Mouse (Mus musculus) c-Kit-negative CD71-positive TER-119-positive erythroid progenitor cells, embryonic 14.5 days (primary cell): Measurements from ENCODE around the gene Lrp1.

Experiments
- DNase-seq: peaks from one replicate; pipeline ENCODE4 v3.0.0-alpha.2; 2013; ENCODE audit warnings: low read depth, low spot score

Lrp1 gene

DNA sequence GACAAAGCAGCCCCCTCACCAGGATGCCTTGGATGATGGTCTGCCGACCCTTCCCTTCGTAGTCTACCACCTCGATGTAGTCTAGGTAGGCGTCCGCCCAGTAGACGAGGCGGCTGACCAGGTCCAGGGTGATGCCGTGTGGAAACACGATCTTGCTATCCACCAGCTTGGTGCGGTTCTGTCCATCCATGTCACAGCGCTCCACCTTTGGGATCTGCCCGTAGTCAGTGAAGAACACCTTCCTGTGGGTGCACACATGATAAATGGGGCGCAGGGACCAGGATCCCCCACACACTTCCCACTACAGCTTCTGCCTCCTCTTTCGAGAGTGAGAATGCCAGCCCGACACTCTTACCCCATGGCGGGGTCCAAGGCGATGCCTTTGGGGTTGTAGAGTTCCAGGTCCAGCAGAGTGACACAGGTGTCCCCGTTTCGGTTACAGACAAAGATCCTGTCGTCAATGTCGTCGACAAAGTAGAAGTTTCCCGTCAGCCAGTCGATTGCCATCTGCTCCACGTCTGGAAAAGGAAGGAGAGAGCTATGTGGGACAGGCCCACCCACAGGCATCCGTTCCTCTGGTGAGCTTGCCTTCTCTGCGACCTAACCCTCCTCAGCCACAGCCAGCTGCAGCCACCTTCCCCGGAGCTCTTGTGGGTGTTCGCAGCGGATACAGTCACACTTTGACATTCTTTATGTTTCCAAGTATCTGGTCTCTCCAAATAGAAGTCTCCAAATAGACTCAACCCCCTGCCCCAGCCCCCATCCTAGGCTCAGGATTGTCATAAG lies 25.8 kb downstream of the Lrp1 start:
- DNase-seq = no peak

DNA sequence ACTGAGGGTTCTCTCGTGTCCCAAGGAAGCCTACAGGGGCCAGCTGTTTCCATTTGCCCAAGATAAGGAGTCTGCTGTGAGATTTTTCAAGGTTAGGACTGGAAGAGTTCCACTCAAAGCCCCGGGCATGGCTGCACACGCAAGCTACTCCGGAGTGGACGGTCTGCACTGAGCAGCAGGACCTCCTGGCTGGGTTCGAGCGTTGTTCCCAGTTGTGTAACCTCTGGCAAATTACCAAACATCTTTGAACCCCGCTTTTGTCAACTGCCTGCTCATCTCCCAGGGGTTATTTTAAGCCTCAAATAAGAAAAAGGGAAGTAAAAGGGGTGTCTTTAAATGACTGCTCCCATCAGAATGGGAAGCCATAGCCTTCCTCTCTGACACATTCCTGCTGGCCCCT lies 26.5 kb downstream of the Lrp1 start:
- DNase-seq = no peak

DNA sequence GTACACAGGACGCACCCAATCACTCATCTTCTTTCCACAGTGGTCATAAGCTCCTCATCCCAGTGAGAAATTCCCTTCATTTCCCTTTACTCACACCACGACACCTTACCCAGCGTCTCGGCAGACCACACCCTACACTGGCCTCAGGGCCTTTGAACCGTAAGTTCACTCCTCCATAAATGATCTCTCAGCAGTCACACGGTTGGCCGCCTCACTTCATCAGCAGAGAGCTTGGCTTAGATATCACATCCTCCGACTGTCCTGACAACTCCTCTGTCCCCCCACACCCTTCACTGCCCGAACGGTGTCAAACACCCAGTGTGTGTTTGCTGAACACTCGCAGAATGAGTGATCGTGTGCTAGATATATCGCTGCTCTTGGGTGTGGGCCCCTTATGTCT lies 28.1 kb downstream of the Lrp1 start:
- no peak for DNase-seq

DNA sequence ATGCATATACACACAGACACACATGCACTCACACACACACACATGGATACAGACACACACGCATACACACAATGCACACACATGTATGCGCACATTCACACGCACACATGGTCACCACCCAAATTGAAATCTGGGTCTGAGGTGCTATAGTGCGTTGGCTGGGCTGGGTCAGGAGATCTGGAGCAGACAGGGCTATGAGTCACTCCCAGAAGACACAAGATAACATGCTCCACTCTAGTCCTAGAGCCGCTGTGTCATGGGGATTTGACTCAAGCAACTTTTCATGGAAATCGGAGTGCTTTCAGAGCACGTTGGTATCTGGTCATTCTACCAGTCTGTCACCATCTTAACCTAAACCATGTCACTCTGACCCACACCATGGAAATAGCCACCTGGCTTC lies 28.5 kb downstream of the Lrp1 start:
- DNase-seq = no peak

DNA sequence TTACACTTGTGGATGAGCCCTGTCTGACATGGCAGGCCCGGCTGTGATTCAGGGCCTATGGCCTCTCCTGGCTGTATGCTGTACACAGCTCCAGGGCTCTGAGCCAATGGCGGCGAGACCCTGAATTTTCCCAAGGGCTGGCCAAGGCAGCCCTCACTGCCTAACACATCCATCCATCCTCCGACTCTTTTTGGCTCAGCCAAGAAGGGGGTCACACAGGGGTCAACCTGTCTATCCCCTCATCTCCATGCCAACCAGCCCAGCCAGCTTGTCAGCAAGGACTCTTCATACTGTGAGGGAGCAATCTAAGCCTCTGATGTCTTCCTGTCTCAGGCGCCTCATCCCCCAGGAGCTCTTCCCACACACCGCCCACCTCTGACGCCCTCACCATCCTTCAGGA lies 29.4 kb downstream of the Lrp1 start:
- no peak for DNase-seq

DNA sequence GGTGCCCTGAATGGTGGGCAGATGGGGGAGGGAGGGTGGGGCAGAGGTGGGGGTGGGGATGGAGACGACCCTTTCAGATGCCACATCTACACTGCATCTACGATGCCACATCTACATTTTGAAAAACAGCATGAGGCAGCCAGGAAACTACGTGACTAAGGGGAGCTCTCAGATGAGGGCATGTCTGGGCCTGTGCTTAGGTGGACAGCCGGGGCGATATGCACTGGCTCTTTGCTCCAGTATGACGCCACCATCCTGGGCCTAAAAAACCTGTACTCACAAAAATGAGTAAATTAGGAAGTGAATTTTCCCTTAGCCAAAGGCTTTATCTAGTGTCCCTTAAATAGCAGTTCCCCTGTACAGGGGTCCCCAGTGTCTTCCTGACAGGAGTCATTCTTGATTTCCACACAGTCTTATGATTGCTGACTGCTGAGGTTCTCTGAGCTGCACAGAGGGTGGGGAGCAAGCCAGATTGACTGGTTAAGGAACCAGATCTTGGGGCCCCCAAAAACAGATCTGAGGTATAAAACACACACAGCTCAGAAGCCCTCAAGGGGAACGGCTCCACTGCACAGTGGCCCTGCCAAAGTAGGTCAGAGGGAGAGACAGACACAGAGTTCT lies 30.0 kb downstream of the Lrp1 start:
- no peak for DNase-seq

DNA sequence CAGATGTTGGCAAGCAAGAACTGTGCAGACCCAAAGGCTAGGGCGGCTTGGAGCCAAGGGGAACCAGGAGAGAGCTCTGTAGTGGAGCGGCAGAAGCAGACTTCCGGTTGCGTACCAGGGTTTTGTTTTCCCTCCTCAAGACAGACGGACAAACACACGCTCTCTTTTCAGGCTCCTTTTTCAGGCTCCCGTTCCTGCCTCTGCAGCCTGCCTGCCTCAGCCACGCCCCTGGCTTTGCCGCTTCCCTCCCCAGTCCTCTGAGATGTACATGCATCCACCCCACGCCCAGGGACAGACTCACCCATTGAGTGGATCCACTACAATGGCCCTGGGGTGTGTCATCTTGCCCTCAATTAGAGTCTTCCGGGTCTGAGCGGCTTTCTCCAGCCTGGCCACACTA lies 30.7 kb downstream of the Lrp1 start:
- DNase-seq = no peak

DNA sequence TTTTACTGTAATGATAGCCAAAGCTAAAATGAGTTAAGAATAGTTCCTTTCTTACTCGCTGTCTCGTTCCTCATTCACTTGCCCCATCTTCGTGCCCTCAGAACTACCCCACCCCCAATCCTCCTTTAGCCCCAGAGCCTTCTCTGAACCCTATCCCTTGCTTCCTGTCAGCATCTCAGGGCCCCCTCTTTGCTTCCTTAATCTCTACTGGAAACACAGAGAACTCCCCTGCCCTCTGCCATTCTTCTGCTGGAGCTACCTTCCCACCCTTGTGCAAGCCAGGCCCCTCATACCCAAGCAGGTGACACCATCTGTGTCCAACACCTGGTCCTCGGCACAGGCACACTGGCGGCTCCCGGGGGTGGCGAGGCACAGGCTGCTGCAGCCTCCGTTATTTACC lies 33.2 kb downstream of the Lrp1 start:
- DNase-seq = no peak

DNA sequence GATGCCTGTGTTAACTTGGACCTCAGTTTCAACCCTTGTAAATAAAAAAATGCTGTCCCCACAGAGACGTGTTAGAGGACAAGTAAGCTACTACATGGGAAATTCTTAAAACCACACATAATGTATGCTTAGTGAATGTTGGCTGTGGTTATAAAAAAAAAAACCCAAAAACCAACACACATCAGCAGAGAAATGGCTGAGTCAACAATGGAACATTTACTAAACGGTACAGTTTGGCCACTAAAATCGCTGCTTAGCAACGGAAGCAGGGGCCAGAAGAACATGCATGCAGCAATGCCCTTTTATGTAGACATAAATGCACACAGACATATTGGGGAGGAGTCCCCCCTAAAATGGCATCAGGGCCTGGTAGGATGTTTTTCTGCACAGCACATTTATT lies 34.7 kb downstream of the Lrp1 start:
- no peak for DNase-seq

DNA sequence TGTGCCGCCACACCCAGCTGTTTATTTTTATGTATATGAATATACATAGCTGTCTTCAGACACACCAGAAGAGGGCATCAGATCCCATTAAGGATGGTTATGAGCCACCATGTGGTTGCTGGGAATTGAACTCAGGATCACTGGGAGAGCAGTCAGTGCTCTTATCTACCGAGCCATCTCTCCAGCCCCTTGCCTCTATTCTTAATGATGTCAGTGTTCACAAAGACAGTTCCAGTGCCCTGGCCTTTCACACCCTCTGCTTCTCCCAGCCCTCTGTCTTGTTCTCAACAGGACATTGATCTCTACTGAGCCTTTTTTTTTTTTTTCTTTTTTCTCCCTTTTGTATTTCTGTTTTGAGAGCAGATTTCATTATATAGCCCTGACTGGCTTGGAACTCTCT lies 35.4 kb downstream of the Lrp1 start:
- no peak for DNase-seq

DNA sequence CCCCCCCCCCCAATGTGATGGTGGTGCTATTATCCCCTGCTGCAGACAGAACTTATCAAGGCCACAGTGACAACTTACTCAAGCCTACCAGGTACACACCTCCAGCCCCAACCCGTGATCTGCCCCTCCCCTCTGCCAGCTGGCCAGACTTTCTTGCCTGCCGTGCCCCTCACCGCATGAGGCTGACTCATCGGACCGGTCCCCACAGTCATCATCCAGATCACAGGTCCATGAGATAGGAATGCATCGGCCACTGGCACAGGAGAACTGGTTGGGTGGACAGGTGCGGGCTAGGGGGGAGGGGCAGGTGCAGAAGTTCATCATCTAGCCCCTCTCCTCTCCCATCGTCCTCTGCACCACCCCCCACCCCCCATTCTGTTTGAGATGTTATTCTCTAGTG lies 37.3 kb downstream of the Lrp1 start:
- DNase-seq = no peak

DNA sequence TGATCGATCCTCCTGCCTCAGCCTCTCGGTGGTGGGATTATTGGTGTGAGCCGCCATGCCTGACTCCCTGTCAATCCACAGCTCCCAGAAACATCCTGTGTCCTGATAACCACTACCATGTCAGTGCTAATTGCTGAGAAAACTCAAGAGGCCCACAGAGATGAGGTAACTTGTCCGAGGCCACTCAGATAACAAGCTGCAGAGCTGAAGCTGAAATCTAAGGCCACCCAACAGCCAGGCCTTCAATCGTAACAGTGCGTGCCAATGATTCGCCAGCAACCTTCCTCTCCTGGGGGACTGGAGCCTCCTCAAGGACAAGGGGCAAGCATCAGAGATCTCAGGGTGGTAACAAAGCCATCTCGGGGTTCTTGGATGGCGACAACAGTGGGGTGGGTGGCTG lies 39.7 kb downstream of the Lrp1 start:
- DNase-seq = no peak

DNA sequence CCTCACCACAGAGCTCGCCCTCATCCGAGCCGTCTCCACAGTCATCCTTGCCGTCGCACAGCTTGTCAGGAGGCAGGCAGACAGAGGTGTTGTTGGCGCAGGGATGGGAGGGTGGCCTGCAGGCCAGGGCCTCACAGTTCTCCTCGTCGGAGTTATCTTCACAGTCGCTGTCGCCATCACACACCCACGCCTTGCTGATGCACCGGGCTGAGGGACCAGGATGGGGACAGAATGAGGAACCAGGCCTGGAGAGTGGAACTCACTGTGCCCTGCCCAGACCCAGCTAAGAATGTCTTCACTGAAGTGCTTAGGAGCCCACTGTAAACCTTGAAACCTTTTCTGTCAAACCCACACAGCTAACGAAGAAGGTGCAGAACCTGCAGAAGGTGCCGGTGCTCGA lies 43.0 kb downstream of the Lrp1 start:
- no peak for DNase-seq

DNA sequence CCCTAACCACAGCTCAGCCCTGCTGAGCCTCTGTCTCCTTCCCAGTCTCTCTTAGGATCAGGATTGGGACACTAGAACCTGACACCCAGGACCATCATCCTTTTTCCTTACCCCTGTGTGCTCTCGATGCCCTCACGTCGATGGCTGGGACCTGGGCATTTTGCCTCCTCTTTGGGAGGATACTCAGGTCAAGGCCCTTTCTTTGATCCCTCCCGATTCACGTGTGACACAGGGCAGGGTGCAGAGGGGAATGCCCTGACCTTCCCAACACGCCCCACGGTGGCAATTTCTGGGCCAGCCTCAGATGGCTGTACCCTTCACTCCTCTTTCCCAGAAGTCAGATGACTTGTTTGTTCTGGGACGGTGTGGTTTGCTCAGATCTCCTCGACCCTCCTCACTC lies 43.8 kb downstream of the Lrp1 start:
- no peak for DNase-seq

DNA sequence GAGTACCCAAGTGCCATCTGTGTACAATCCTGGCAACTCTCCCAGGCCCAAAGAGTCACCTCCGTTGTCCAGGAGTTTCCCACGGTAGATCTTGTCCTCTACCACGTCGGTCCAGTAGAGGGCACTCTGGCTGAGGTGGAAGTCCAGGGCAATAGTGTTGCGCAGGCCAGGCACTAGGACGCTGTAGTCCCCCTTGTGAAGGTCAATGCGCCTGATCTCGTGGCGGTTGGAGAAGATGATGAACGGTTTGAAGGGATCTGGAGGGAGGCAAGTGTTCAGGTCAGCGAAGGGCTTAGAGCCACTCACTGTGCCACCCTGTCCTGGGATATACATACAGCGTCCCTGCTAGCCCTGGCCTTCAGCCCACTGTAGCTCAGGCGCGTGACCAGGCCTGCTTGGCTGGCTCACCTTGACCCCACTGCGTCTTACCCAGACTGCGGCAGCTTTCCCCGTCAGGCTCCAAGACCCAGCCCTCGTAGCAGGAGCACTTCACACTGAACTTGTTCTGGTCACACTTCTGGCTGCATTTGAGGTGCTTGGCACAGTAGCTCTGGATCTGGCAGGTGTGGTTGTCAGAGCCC lies 44.5 kb downstream of the Lrp1 start:
- no peak for DNase-seq

DNA sequence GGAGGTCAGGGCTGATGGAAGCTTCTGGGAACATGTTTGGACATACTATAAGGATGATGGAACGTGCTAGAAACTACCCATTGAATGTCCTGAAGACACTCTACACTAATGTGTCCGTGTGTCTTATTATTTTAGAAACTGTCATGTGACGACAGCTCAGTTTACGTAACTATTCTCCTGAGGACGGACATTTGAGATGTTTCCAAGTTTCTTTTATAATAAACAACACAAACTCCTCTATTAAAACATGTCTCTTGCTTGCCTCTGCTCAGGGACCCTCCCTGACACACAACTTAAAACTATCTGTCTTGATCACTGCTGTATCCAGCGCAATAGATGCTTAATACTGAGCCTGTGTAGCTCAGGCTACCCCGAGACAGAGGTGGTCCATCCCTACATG lies 45.2 kb downstream of the Lrp1 start:
- DNase-seq = no peak

DNA sequence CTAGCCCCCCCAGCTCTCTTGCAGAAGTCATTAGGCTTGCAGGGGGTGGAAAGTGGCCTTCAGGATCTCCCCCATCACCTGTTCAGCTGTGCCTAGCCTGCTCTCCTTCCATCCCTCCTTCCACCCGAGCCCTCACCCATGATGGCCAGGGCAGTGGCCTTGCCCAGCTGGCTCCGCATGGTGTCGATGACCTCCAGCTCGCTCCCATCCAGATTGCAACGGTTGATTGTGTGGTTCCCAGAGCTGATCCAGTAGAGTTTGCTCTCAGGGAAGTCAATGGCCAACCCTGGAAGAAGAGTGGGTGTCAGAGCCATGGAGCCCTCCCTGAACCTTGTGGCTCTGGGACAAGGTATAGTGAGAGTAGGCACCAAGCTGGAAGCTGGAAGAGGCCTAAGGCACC lies 48.7 kb downstream of the Lrp1 start:
- DNase-seq = no peak

DNA sequence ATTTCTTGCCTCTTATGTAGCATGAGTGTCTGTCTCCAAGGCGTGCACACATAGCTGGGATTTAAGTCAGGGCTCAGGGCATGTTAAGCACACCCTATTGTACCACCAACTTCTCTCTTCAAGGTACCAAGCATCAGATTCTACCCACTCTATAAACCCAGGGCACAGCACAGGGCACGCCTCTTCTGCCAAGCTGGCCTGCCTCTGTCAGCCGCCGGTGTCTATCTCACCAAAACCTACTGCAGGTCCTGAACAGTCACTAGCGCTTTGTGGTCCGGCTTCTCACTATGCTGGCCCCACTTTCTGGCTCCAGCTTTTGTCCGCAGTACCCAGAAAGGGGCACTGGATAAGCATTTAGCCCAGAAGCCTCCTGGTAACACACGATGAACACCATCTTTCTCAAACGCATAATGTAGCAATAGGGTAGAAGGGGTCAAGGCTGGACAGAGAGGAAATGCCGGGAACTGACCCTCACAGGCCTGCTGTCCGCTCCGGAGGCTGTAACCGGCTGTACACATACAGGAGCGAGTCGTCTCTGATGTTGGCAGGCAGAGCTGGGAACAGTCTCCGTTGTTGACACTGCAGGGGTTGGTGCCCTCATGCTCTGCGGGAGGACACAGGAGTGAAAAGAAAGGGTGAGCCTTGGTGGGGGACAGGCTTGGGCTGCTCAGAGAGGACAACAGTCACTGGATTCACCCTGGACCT lies 49.9 kb downstream of the Lrp1 start:
- DNase-seq = no peak

DNA sequence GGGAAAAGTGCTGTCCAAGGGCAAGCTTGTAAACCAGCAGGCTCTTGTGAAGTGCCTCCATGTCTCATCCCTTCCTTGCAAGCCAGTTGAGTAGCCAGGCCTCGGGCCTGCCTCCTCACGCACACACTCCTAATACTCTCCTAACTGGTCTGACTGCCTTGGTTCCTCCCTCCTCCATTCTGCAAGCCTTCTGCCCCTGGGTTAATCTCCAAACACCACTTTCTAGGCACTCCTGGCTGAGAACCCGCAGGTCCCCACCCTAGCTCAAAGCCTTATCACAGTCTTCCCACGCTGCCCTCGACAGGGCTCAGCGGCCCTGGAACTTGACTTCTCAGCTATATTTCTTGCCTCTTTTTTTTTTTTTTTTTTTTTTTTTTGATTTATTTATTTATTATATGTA lies 50.6 kb downstream of the Lrp1 start:
- peak; percentile 28 for DNase-seq

DNA sequence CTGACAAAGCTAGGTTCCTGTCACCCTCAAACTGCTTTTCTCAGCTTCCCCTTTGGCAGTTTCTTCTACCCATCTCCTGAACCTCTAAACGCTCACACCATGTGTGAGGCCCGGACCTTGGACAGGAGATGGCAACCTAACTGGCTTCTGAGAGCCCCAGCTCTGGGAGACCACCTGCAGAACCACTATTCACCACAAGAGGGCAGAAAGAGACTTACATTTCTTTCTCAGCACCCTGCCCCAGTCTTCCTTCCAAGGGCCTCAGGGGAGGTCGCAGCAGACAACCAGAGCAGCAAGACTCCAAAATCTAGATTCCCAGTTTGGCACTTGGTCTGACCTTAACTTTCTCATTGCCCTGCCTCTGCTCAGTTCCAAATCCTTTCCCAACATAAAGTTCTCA lies 51.5 kb downstream of the Lrp1 start:
- DNase-seq = peak; percentile 52

DNA sequence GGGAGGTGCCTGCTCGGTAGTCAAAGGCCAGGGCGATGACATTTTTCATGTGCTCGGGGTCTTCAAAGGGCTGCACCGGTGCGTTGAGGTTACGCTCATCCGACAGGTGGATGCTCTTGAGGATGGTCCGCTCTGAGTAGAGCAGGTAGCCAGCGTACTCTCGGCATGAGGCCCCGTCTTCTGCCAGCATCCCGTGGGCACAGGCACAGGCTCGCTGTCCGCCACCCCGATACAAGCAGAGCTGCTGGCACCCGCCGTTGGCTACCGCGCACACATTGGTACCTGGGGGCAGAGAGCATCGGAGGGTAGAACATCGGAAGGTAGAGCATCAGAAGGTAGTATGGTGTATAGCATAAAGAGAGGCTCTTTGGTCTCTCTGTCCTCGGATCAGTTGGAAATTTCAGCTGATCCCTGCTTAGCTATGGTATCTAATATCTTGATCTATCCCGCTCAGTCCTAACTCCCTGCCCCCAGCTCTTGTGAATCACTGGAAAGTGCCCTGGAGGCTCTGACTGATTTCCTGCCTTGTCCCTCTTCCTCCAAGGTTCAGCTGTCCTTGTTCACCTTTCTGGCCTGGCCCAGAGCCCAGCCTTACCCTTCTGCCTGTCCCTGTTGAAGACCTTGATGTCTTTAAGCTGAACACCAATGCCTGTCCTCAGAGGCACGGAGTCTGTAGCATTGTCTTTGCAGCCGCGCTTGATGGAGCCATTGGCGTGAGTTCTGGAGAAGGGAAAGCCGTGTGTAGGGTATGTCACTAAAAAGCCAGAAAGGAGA lies 54.2 kb downstream of the Lrp1 start:
- no peak for DNase-seq

DNA sequence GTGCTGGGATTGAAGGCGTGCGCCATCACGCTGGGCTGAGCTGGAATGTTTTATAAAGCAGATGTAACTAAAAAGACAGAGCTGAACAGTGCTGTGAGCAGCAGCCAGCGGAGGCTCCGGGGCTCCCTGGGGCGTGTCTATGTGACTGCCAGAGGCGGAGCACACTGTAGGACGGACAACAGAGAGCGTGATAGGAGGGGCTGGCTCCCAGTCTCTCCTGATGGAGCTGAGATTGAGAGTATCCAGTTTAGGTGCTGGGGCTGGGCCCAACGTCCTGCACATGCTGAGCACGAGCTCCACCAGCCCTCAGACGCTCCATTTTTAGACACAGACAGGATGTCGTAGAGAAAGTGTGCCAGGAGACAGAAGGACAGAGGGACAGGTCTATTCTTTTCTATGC lies 56.6 kb downstream of the Lrp1 start:
- DNase-seq = no peak
